Mouse (Mus musculus) liver, adult 2 months (tissue): Measurements from ENCODE around the gene 1700001P01Rik. TPM values are rescaled to one million over a fixed set of nuclear protein-coding genes. Genes with fewer than 3 reads are reported as not detected.

Experiments used
- DNase-seq: peaks from one replicate; pipeline ENCODE4 v3.0.0-alpha.2; 2011; ENCODE audit warnings: low read depth, low spot score; ENCODE audit errors: extremely low read depth
- H3K27ac ChIP-seq: fragments of 200-500 bp; replicated peaks from 2 replicates; pipeline ENCODE4 v1.5.1; 2012; ENCODE audit warnings: low read depth, mild to moderate bottlenecking, control low read depth, inconsistent platforms, low read length; ENCODE audit not compliant: insufficient read depth
- H3K27me3 ChIP-seq: fragments of 200-500 bp; 2 replicates; pipeline ENCODE4 v1.6.1; 2012; ENCODE audit warnings: mild to moderate bottlenecking, moderate library complexity, low read length, inconsistent platforms; ENCODE audit not compliant: control insufficient read depth, insufficient read depth
- H3K36me3 ChIP-seq: fragments of 200-500 bp; 2 replicates; pipeline ENCODE4 v1.6.1; 2012; ENCODE audit warnings: low read length, inconsistent platforms; ENCODE audit not compliant: control insufficient read depth, insufficient read depth
- H3K4me1 ChIP-seq: fragments of 200-500 bp; 2 replicates; pipeline ENCODE4 v1.6.1; 2011; ENCODE audit warnings: low read length; ENCODE audit not compliant: control insufficient read depth, insufficient read depth
- H3K4me3 ChIP-seq: fragments of 200-500 bp; 2 replicates; pipeline ENCODE4 v1.5.1; 2011; ENCODE audit warnings: low read depth, mild to moderate bottlenecking, control low read depth, low read length, moderate library complexity; ENCODE audit not compliant: insufficient read depth
- H3K79me2 ChIP-seq: fragments of 200-500 bp; 2 replicates; pipeline ENCODE4 v1.6.1; 2012; ENCODE audit warnings: inconsistent platforms, mild to moderate bottlenecking, low read length, moderate library complexity; ENCODE audit not compliant: control insufficient read depth, insufficient read depth
- H3K9ac ChIP-seq: fragments of 200-500 bp; 2 replicates; pipeline ENCODE4 v1.6.1; 2012; ENCODE audit warnings: low read depth, mild to moderate bottlenecking, control low read depth, inconsistent platforms, low read length
- CTCF ChIP-seq: fragments of 200-500 bp; IDR thresholded peaks from 2 replicates; pipeline ENCODE4 v1.5.1; 2011; ENCODE audit warnings: low read depth, low read length, control low read depth
- POLR2A ChIP-seq: fragments of 200-500 bp; IDR thresholded peaks from 2 replicates; pipeline ENCODE4 v1.6.1; 2011; ENCODE audit warnings: low read length, control low read depth; ENCODE audit not compliant: insufficient read depth; ENCODE audit errors: extremely low read depth
- WGBS: fragments of 180-500 bp; shearing (Covaris S2); methylation state at CpG from one replicate; pipeline ENCODE4 v1.1.7; 2018; 5-methylcytosine and 5-hydroxymethylcytosine counted together
- polyA plus RNA-seq: library from polyadenylated mRNA; depleted of rRNA; stranded (reverse); fragments of >200 nt; gene quantifications from 2 replicates; pipeline ENCODE4 v1.2.3, GENCODE M21; 2012
- total RNA-seq: library from RNA; depleted of rRNA; stranded (reverse); fragments of >200 nt; gene quantifications from 2 replicates; pipeline ENCODE4 v1.2.3, GENCODE M21; 2014

Gene 1700001P01Rik
- total and polyA plus RNA-seq, 2 experiments = not detected

DNA sequence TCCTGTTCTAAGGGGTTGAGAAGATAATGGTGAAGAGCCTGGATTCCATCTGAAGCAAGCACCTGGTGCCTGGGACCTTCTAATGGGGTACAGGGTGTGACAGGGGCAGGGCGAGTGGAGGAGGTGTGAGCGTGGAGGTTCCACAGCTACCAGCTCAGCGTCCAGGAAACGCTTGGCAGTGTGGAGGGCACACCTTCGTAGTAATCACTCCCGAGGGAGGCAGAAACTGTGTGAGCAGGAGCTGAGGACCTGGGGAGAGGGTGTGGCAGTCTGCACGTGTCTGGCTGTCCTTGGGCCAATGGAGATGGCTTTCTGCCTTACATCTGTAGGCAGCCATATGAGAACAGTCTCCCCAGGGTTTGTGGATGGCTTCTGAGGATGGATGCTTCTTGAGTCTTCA, 37.4 kb upstream of the 1700001P01Rik start:
- Histone ChIP-seq H3K79me2 (peaks cover 20% of the 10 kb centered on the region; the same call in 1 of the 2 replicates), H3K4me1 (peaks cover 68% of the 10 kb centered on the region), H3K27me3 (no peaks in the 10 kb centered on the region), H3K36me3 (peaks cover 2% of the 10 kb centered on the region; the same call in 1 of the 2 replicates), H3K4me3 (no peak overlapping the region), H3K27ac (peak overlapping the region; percentile 91), H3K9ac (no peak overlapping the region)
- no peak for DNase-seq
- no peak for TF ChIP-seq CTCF
- no peak for TF ChIP-seq POLR2A
- whole genome bisulfite sequencing = 34% methylated on average over 7 of the region's 7 CpGs

DNA sequence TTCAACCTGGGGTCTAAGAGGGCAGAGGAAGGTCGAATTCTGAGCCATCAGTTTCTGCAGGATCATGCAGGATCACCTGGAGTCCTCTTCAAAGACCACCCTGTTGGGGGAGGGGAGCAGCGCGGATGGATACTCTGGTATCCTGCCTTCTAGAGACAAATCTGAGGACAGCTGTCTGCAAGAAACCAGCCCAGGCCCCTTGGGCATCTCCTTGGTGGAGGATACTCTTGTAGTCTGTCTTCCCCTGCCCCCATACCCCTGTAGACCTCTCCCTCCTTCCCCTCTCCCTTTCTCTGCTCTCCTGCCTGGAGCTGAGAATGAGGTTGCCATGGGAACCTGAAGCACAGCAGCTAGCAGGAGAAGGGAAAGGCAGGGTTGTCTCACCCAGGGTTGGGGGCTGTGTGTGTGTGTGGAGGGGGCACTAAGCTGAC, 36.8 kb upstream of the 1700001P01Rik start:
- peaks cover 2% of the 10 kb centered on the region; the same call in 1 of the 2 replicates for H3K36me3 ChIP-seq
- peak; percentile 23 for DNase-seq
- no peaks in the 10 kb centered on the region for H3K27me3 ChIP-seq
- no peak overlapping the region for H3K4me3 ChIP-seq
- H3K4me1 ChIP-seq = peaks cover 68% of the 10 kb centered on the region
- peak overlapping the region; percentile 91 for H3K27ac ChIP-seq
- H3K9ac ChIP-seq = peak overlapping the region; percentile 45
- WGBS = 25% methylated on average over 3 of the region's 3 CpGs
- no peak for TF ChIP-seq POLR2A
- no peak for TF ChIP-seq CTCF
- peaks cover 20% of the 10 kb centered on the region; the same call in 1 of the 2 replicates for H3K79me2 ChIP-seq

DNA sequence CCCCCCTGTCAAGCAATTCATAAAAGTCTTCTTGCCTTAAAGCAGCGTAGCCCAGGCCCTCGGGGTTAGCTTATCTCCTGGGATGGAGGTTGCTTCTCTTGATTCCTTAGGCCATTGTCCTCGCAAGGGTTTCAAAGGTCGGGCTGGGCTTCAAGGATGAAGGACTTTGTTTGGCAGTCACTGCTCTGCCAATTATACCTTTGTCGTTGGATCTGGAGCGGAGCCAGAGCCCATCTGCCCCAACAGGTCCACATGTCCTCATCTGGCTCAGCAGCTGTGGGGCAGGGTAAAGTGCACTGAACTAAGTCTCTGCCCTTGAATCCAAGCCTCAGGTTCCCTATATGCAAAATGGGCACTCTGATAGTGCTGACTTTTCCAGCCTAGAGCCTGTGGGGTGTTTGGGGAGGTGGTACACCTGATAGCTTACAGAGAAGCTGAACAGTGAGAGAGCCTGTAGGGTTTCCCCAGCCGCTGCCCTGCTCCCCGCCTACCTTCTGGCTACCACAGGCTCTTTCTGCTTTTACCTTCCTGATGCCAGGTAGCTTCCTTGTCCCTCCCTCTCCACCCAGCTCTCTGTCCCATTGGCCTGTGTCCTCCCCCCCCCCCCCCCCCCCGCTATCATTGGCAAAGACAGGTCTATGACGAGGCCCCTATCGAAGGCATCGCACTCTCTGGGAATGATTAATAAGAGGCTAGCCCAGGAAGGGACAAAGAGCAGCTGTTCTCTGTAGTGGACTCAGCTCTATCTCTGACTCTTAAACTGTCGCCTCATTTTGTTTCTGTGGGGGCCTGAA, 36.0 kb upstream of the 1700001P01Rik start:
- peaks cover 20% of the 10 kb centered on the region; the same call in 1 of the 2 replicates for H3K79me2 ChIP-seq
- H3K36me3 ChIP-seq = peaks cover 5% of the 10 kb centered on the region; the same call in 1 of the 2 replicates
- WGBS = 9% methylated on average over 13 of the region's 13 CpGs
- TF ChIP-seq POLR2A (0 out of 2 replicates have a peak, but pooled peaks have one; percentile 33), CTCF (no peak)
- peak; percentile 97 for DNase-seq
- H3K9ac ChIP-seq = peak overlapping the region; percentile 45
- H3K27me3 ChIP-seq = no peaks in the 10 kb centered on the region
- peak overlapping the region; percentile 91 for H3K27ac ChIP-seq
- H3K4me1 ChIP-seq = peaks cover 67% of the 10 kb centered on the region
- H3K4me3 ChIP-seq = no peak overlapping the region

DNA sequence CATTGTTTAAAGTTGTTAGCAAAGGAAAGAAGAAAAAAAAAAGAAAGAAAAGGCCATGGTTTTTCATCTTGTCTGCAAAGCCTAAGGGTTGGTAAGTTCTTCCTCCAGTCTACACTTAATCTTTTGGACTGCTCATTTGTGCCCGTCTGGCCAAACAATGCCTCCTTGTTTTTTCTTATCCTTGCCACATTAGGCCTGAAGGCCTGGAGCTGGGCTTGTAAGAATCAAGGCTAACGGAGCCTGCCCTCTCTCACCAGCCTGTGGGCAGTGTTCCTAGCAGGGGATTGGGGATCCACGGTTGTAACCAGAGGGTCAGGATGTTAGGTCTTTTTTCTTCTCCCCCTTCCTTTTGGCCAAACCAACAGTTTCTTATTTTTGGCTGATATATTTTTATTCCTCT, 35.3 kb upstream of the 1700001P01Rik start:
- peaks cover 63% of the 10 kb centered on the region for H3K4me1 ChIP-seq
- H3K27ac ChIP-seq = peak overlapping the region; percentile 88
- peaks cover 4% of the 10 kb centered on the region; the same call in 1 of the 2 replicates for H3K36me3 ChIP-seq
- DNase-seq = no peak
- H3K4me3 ChIP-seq = no peak overlapping the region
- no peak for TF ChIP-seq CTCF
- no peak for TF ChIP-seq POLR2A
- no peak overlapping the region for H3K9ac ChIP-seq
- H3K79me2 ChIP-seq = peaks cover 26% of the 10 kb centered on the region; the same call in 1 of the 2 replicates
- H3K27me3 ChIP-seq = no peaks in the 10 kb centered on the region
- WGBS = 19% methylated on average over 3 of the region's 3 CpGs

DNA sequence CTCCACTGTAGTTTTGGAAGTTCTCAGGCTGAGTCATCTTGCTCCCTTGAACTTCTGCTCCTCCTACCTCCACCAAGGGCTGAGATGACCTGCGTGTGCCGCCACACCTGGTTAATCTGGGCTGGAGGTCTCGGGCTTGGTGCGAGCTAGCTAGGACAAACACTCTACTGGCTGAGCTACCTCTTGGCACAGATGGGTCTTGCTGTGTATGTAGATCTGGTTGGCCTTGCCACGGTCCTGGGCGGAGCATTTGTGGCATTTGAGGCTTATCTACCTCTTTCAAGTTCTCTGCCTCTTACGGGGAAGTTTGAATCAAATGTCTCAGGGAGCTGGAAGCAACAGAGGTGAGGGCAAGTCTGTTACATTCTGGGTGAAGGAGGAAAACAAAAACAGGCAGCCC, 34.6 kb upstream of the 1700001P01Rik start:
- H3K4me1 ChIP-seq = peaks cover 68% of the 10 kb centered on the region
- peak overlapping the region; percentile 42 for H3K27ac ChIP-seq
- no peaks in the 10 kb centered on the region for H3K27me3 ChIP-seq
- peaks cover 23% of the 10 kb centered on the region; the same call in 1 of the 2 replicates for H3K79me2 ChIP-seq
- no peak overlapping the region; the same call in 1 of the 2 replicates for H3K9ac ChIP-seq
- WGBS = 18% methylated on average over 7 of the region's 7 CpGs
- no peak for TF ChIP-seq CTCF
- TF ChIP-seq POLR2A = no peak
- H3K36me3 ChIP-seq = peaks cover 3% of the 10 kb centered on the region; the same call in 1 of the 2 replicates
- no peak overlapping the region for H3K4me3 ChIP-seq
- peak; percentile 91 for DNase-seq
